Comparison of ENCODE assay signal across 25 mouse cellular contexts in genomic region chr4:139068287-139068686, GRCm38 (mm10). TPM values are rescaled to one million over a fixed set of nuclear protein-coding genes. Genes with fewer than 3 reads are reported as not detected.
DNase-seq lines count a peak whose midpoint lies in the region; ATAC-seq and TF ChIP-seq lines count a peak whose summit lies in the region.
"Had no signal": no experiment of that assay in that cellular context is flagged by ENCODE, and none has a peak within 500 bp of the region (broad histone marks: within the 10 kb centered on the region; RNA-seq: fewer than 3 reads in every experiment).

No protein-coding gene starts in this region.

- peaks cover 4% of the 10 kb centered on the region; the same call in 1 of the 2 replicates for H3K4me1 ChIP-seq in forebrain, embryonic 15.5 days
- no peaks in the 10 kb centered on the region for H3K4me1 ChIP-seq in forebrain, embryonic 13.5 days
- no peaks in the 10 kb centered on the region for H3K4me1 ChIP-seq in midbrain, embryonic 11.5 days (ENCODE audit: control insufficient read depth, insufficient read depth, low read length)
- H3K4me1 ChIP-seq in midbrain, embryonic 10.5 days: no peaks in the 10 kb centered on the region
- H3K4me1 ChIP-seq: embryonic facial prominence, embryonic 15.5 days; heart, embryonic 12.5 days; limb, embryonic 15.5 days; neural tube, embryonic 13.5 days had no signal

- intact Hi-C loops in left cerebral cortex, adult 2 months (cut with DNase I): loop anchor here (5.0 kb wide), 1 partner anchor 66 kb away; no protein-coding TSS in a partner anchor

- no peaks in the 10 kb centered on the region for H3K9me3 ChIP-seq in forebrain, embryonic 15.5 days
- no peaks in the 10 kb centered on the region for H3K9me3 ChIP-seq in forebrain, embryonic 13.5 days (replicated peaks)
- H3K9me3 ChIP-seq in midbrain, embryonic 11.5 days (ENCODE audit: control insufficient read depth, low read length): no peaks in the 10 kb centered on the region
- no peaks in the 10 kb centered on the region for H3K9me3 ChIP-seq in midbrain, embryonic 10.5 days (replicated peaks)
- H3K9me3 ChIP-seq: embryonic facial prominence, embryonic 15.5 days; heart, embryonic 12.5 days; limb, embryonic 15.5 days; neural tube, embryonic 13.5 days had no signal

- peaks cover 11% of the 10 kb centered on the region for H3K27me3 ChIP-seq in forebrain, embryonic 15.5 days
- H3K27me3 ChIP-seq in forebrain, embryonic 13.5 days: peaks cover 41% of the 10 kb centered on the region
- peaks cover 10% of the 10 kb centered on the region for H3K27me3 ChIP-seq in midbrain, embryonic 11.5 days (ENCODE audit: control insufficient read depth, insufficient read depth, low read length)
- peaks cover 31% of the 10 kb centered on the region for H3K27me3 ChIP-seq in midbrain, embryonic 10.5 days (ENCODE audit: low read depth, poor library complexity, severe bottlenecking)

- H3K4me3 ChIP-seq in forebrain, embryonic 15.5 days: no peak overlapping the region
- H3K4me3 ChIP-seq in forebrain, embryonic 13.5 days: no peak overlapping the region
- no peak overlapping the region for H3K4me3 ChIP-seq in midbrain, embryonic 11.5 days (ENCODE audit: low read depth, low read length)
- H3K4me3 ChIP-seq in midbrain, embryonic 10.5 days: no peak overlapping the region
- H3K4me3 ChIP-seq in left cerebral cortex, adult 2 months: no peak overlapping the region
- H3K4me3 ChIP-seq: embryonic facial prominence, embryonic 15.5 days; heart, embryonic 12.5 days; limb, embryonic 15.5 days; neural tube, embryonic 13.5 days had no signal

- no peak for TF ChIP-seq CTCF in left cerebral cortex, adult 2 months (IDR thresholded peaks at IDR 0.05)

- DNase-seq in midbrain, embryonic 11.5 days (ENCODE audit: low spot score, missing footprints): peak; percentile 39
- DNase-seq in midbrain, embryonic 10.5 days (ENCODE audit: low spot score): no peak
- peak in 1 of 2 experiments; percentile 61 for DNase-seq in left cerebral cortex, adult 2 months (ENCODE audit: extremely low spot score in 1 of 2, low spot score in 2 of 2)
- DNase-seq in right cerebral cortex, postnatal 36 days (ENCODE audit: low spot score in 2 of 2): peak; percentile 69 to 71
- no peak for DNase-seq in lung, postnatal 36 days
- DNase-seq: adrenal gland, postnatal 25 days; cerebellum, adult 9-10 months; embryo, embryonic 11 days; kidney, postnatal 10 days; lung, postnatal 10 days had no signal

- H3K9ac ChIP-seq in forebrain, embryonic 15.5 days (replicated peaks): no peak overlapping the region
- H3K9ac ChIP-seq in forebrain, embryonic 13.5 days: no peak overlapping the region
- H3K9ac ChIP-seq in midbrain, embryonic 11.5 days (ENCODE audit: low read length): no peak overlapping the region
- H3K9ac ChIP-seq: embryonic facial prominence, embryonic 15.5 days; heart, embryonic 12.5 days; hindbrain, embryonic 14.5 days; limb, embryonic 15.5 days; neural tube, embryonic 13.5 days had no signal

- 0 out of 2 replicates have a peak overlapping the region, but pooled peaks have one; percentile 20 for H3K27ac ChIP-seq in forebrain, embryonic 15.5 days (replicated peaks)
- H3K27ac ChIP-seq in forebrain, embryonic 13.5 days: no peak overlapping the region
- no peak overlapping the region for H3K27ac ChIP-seq in midbrain, embryonic 11.5 days (ENCODE audit: low read depth, low read length)
- no peak overlapping the region for H3K27ac ChIP-seq in midbrain, embryonic 10.5 days (replicated peaks)
- H3K27ac ChIP-seq in left cerebral cortex, adult 2 months: peak overlapping the region; percentile 81
- H3K27ac ChIP-seq: embryonic facial prominence, embryonic 15.5 days; hindbrain, embryonic 14.5 days; limb, embryonic 15.5 days; neural tube, embryonic 13.5 days had no signal

- 25% methylated on average over 4 of the region's 4 CpGs for WGBS in forebrain, embryonic 15.5 days
- WGBS in forebrain, embryonic 13.5 days: 38% methylated on average over 4 of the region's 4 CpGs
- WGBS in midbrain, embryonic 11.5 days: 39% methylated on average over 4 of the region's 4 CpGs
- WGBS in midbrain, embryonic 10.5 days: 45% methylated on average over 4 of the region's 4 CpGs

- no peak overlapping the region for H3K4me2 ChIP-seq in forebrain, embryonic 15.5 days (replicated peaks)
- H3K4me2 ChIP-seq in forebrain, embryonic 13.5 days: no peak overlapping the region
- H3K4me2 ChIP-seq in midbrain, embryonic 11.5 days: no peak overlapping the region
- H3K4me2 ChIP-seq: embryonic facial prominence, embryonic 15.5 days; heart, embryonic 12.5 days; hindbrain, embryonic 14.5 days; limb, embryonic 15.5 days; neural tube, embryonic 13.5 days had no signal

- no peaks in the 10 kb centered on the region for H3K36me3 ChIP-seq in forebrain, embryonic 15.5 days
- no peaks in the 10 kb centered on the region for H3K36me3 ChIP-seq in forebrain, embryonic 13.5 days (ENCODE audit: poor library complexity, severe bottlenecking)
- H3K36me3 ChIP-seq in midbrain, embryonic 11.5 days (ENCODE audit: control insufficient read depth, insufficient read depth, low read length): no peaks in the 10 kb centered on the region
- H3K36me3 ChIP-seq in midbrain, embryonic 10.5 days: no peaks in the 10 kb centered on the region
- H3K36me3 ChIP-seq: embryonic facial prominence, embryonic 15.5 days; heart, embryonic 12.5 days; limb, embryonic 15.5 days; neural tube, embryonic 13.5 days had no signal

- ATAC-seq in forebrain, embryonic 15.5 days (replicated peaks): no peak
- ATAC-seq in forebrain, embryonic 13.5 days: no peak
- no peak for ATAC-seq in midbrain, embryonic 11.5 days (ENCODE audit: low FRiP score)
- no peak for ATAC-seq in megakaryocyte-erythroid progenitor cell, adult 5-6 weeks (replicated peaks; ENCODE audit: low FRiP score, low TSS enrichment, poor library complexity, severe bottlenecking)
- ATAC-seq: activated CD4-positive, CD25-positive, alpha-beta regulatory T cell, adult 4 months; intestine, embryonic 16.5 days had no signal

RNA-seq across cellular contexts. Expression of gene Htr6, which starts 7.1 kb away (rescaled TPM):
- 0.28 and 0.37 TPM in 2 replicates for polyA plus RNA-seq in forebrain, embryonic 15.5 days (2015; fragmentation: Nextera tagmentation; extraction: Ambion mirVana)
- polyA plus RNA-seq in forebrain, embryonic 13.5 days (2015; fragmentation: Nextera tagmentation; extraction: Ambion mirVana): 0.11 and 0.18 TPM in 2 replicates
- not detected in 2 replicates for polyA plus RNA-seq in midbrain, embryonic 11.5 days (2014; fragmentation: Nextera tagmentation; extraction: Ambion mirVana)
- polyA plus RNA-seq in midbrain, embryonic 10.5 days (2016; fragmentation: Nextera tagmentation; extraction: Ambion mirVana): not detected in 2 replicates
- 1 to 10 TPM; 5.9 to 6.9 TPM for total RNA-seq in left cerebral cortex, adult 2 months (2021)
- total RNA-seq in megakaryocyte-erythroid progenitor cell, adult 5-6 weeks (2014; fragmentation: Nextera tagmentation): not detected in 2 replicates
- not detected in 2 replicates for total RNA-seq in megakaryocyte-erythroid progenitor cell, adult 5-6 weeks (2017)
- total RNA-seq: gastrocnemius, postnatal 4 days; heart, postnatal 25 days; monocyte, adult 5-6 weeks had no signal
- polyA plus RNA-seq: activated CD4-positive, CD25-positive, alpha-beta regulatory T cell, adult 4 months; heart, embryonic 12.5 days; intestine, embryonic 16.5 days; liver, embryonic 16.5 days; stomach, embryonic 16.5 days had no signal

RNA-seq across cellular contexts. Expression of gene Nbl1, which starts 24.5 kb away (rescaled TPM):
- 23.5 and 24.6 TPM in 2 replicates for polyA plus RNA-seq in forebrain, embryonic 15.5 days (2015; fragmentation: Nextera tagmentation; extraction: Ambion mirVana)
- 12.5 and 17.1 TPM in 2 replicates for polyA plus RNA-seq in forebrain, embryonic 13.5 days (2015; fragmentation: Nextera tagmentation; extraction: Ambion mirVana)
- 12.7 and 13.6 TPM in 2 replicates for polyA plus RNA-seq in midbrain, embryonic 11.5 days (2014; fragmentation: Nextera tagmentation; extraction: Ambion mirVana)
- 8.7 and 14.8 TPM in 2 replicates for polyA plus RNA-seq in midbrain, embryonic 10.5 days (2016; fragmentation: Nextera tagmentation; extraction: Ambion mirVana)
- 10 to 100 TPM; 62.4 to 84.3 TPM for total RNA-seq in left cerebral cortex, adult 2 months (2021)
- not detected in 2 replicates for total RNA-seq in megakaryocyte-erythroid progenitor cell, adult 5-6 weeks (2014; fragmentation: Nextera tagmentation)
- not detected in 2 replicates for total RNA-seq in megakaryocyte-erythroid progenitor cell, adult 5-6 weeks (2017)
- total RNA-seq: monocyte, adult 5-6 weeks had no signal

Comparison
In these comparisons a context has a peak if more than half of its experiments do, and no peak if none do; other contexts are left out.
1. H3K27ac ChIP-seq: peak in forebrain, embryonic 15.5 days (single experiment) and left cerebral cortex, adult 2 months (single experiment); none in forebrain, embryonic 13.5 days (single experiment), midbrain, embryonic 11.5 days (single experiment) and midbrain, embryonic 10.5 days (single experiment).
2. DNase-seq: peak in midbrain, embryonic 11.5 days (single experiment) and right cerebral cortex, postnatal 36 days (2 of 2); none in midbrain, embryonic 10.5 days (single experiment) and lung, postnatal 36 days (single experiment).